Mouse (Mus musculus) forebrain, embryonic 14.5 days (tissue): ENCODE data around the gene Jsrp1. TPM values are rescaled to one million over a fixed set of nuclear protein-coding genes. Genes with fewer than 3 reads are reported as not detected.

Source experiments
- ATAC-seq: fragments of 200-750 bp; cut with Nextera tagmentation; 2 replicates; pipeline ENCODE4 v1.8.0; 2017; ENCODE audit warnings: mild to moderate bottlenecking, moderate library complexity
- DNase-seq: peaks from one replicate; pipeline ENCODE4 v3.0.0-alpha.2; 2015; ENCODE audit warnings: low spot score
- H3K27ac ChIP-seq: fragments of 300-500 bp; sonication (generic); 2 replicates; pipeline ENCODE4 v1.5.1; 2014; ENCODE audit warnings: low read depth, mild to moderate bottlenecking, control low read depth, low read length, moderate library complexity
- H3K27me3 ChIP-seq: fragments of 300-500 bp; sonication (generic); replicated peaks from 2 replicates; pipeline ENCODE4 v1.6.1; 2014; ENCODE audit warnings: low read length, control low read depth, mixed read lengths; ENCODE audit not compliant: control insufficient read depth, insufficient read depth
- H3K36me3 ChIP-seq: fragments of 300-500 bp; sonication (generic); 2 replicates; pipeline ENCODE4 v1.6.1; 2014; ENCODE audit warnings: low read length, control low read depth; ENCODE audit not compliant: control insufficient read depth, insufficient read depth
- H3K4me1 ChIP-seq: fragments of 300-500 bp; sonication (generic); 2 replicates; pipeline ENCODE4 v1.6.1; 2014; ENCODE audit warnings: antibody characterized with exemption, low read length, control low read depth; ENCODE audit not compliant: control insufficient read depth, insufficient read depth
- H3K4me2 ChIP-seq: fragments of 300-500 bp; sonication (generic); 2 replicates; pipeline ENCODE4 v1.6.1; 2014; ENCODE audit warnings: mild to moderate bottlenecking, control low read depth, low read length
- H3K4me3 ChIP-seq: fragments of 300-500 bp; sonication (generic); 2 replicates; pipeline ENCODE4 v1.5.1; 2014; ENCODE audit warnings: low read depth, low read length, control low read depth
- H3K9ac ChIP-seq: fragments of 300-500 bp; sonication (generic); 2 replicates; pipeline ENCODE4 v1.6.1; 2014; ENCODE audit warnings: mild to moderate bottlenecking, low read length, control low read depth, moderate library complexity
- H3K9me3 ChIP-seq: fragments of 300-500 bp; sonication (generic); replicated peaks from 2 replicates; pipeline ENCODE4 v1.6.1; 2016; ENCODE audit warnings: low read length, control low read depth, mixed read lengths; ENCODE audit not compliant: control insufficient read depth
- WGBS: fragments of 180-500 bp; shearing (Covaris S2); extraction: QIAGEN DNeasy Blood & Tissue Kit; methylation state at CpG from one replicate; pipeline ENCODE4 v1.1.7; 2014; 5-methylcytosine and 5-hydroxymethylcytosine counted together
- polyA plus RNA-seq: library from polyadenylated mRNA; unstranded; fragments of >200 nt; fragmentation: Nextera tagmentation; extraction: Ambion mirVana; gene quantifications from 2 replicates; pipeline ENCODE4 v1.2.1, GENCODE M21; 2014

Jsrp1 gene
- polyA plus RNA-seq, 1 experiment from 2014 or later, result 0.30 TPM

DNA sequence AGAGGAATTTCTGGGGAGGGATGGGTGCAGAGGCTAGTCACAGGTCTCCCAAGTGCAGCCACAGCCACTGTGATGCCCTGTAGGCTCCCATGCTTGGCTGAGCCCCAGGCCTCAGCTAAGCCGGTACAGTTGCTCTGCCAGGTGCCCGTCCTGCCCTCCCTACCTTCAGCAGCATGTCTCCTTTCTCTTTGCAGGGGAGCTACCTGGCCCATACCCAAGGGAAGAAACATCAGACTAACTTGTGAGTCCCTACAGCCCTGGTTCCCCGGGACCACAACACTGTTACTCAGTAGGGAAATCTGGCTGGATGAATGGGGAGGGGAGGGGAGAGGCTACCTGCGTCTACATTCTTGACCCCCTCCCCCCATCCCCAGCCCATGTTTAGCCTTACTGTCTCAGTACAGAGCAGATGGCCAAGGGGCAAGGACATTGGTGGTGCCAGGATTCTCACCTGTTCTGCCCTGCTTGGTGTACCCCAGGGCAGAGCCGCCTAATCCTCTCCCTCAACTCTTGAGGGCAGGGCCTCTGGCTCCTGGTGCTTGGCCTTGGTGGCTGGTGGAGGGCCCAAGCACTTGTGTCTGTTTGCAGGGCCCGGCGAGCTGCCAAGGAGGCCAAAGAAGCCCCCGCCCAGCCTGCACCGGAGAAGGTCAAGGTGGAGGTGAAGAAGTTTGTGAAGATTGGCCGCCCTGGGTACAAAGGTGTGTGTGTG, 10.9 kb downstream of the Jsrp1 start:
- Histone ChIP-seq H3K9ac (no peak overlapping the region), H3K36me3 (peaks cover 55% of the 10 kb centered on the region), H3K27ac (no peak overlapping the region), H3K27me3 (no peaks in the 10 kb centered on the region), H3K9me3 (no peaks in the 10 kb centered on the region), H3K4me3 (no peak overlapping the region), H3K4me1 (peaks cover 17% of the 10 kb centered on the region), H3K4me2 (no peak overlapping the region)
- DNase-seq (no peak), ATAC-seq (no peak)
- WGBS, result 86% methylated on average over 10 of the region's 10 CpGs

DNA sequence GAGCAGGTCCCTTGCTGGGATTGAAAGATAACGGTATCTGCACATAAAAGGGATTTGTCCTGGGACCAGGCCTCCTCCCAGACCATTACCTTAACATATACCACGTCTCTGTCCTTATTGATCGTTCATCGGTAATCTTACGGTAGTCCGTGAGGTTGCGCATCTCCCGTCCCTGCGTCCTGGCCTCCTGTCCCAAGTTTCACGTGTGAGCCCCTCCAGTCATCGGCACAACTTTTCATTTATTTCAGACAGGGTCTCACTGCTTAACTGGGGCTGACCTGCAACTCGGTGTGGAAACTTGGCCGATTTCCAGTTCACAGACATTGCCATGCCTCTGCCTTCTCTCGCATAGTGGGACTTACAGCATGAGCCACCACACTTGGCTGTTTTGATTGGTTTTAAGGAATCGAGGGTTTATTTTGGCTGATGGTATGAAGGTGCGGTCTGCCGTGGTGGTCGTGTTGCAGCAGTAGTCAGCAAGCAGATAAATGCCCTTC, 14.2 kb downstream of the Jsrp1 start:
- Histone ChIP-seq H3K4me2 (peak overlapping the region; percentile 98), H3K9ac (peak overlapping the region; percentile 93), H3K9me3 (no peaks in the 10 kb centered on the region), H3K4me1 (peaks cover 19% of the 10 kb centered on the region), H3K27ac (peak overlapping the region; percentile 94), H3K4me3 (peak overlapping the region; percentile 91), H3K27me3 (no peaks in the 10 kb centered on the region), H3K36me3 (peaks cover 69% of the 10 kb centered on the region)
- DNase-seq (peak; percentile 27), ATAC-seq (no peak)
- 2% methylated on average over 18 of the region's 18 CpGs for WGBS

DNA sequence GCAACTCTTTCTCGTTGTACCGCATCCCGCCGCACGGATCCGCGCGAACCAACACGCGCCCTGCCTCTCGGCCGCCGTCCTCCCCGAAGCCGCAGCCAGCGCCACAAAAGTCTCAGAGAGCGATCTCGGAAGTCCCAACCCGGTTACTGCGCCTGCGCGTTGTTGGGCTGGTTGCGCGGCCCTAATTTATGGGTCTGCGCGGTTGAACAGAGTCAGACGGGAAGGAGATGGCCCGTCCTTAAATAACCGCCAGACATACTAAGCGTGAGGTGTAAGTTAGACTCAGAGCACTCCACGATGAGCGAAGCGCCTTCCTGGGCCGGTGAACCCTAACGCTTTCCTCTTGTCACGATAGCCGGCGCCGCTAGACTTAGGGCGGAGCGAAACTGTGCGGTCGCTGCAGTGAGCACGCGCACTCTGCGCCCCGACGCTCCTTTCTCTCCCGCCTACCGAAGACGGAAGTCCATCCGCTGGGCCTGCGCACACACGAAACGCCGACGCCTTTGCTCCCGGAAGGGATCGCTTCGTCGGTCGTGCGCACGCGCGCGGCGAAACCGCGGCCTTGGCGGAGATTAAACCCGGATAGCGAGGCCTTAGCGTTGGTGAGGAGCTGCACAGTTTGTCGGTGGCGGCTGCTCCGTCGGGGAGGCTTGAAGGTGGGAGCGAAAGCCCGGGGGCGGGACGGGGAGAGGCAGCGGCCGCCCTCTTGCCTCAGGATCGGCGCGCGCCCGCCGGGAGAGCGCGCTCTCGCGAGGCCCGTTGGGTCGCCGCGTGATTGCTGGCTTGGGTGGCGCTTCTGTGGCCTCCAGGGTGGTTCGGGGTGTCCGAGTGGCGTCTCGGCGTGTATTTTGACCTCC, 14.9 kb downstream of the Jsrp1 start, which contains the start of the genes Sf3a2 and Plekhj1:
Gene Sf3a2 (plus strand): TSS at position 49 of the 857 bp plus-strand sequence.
Gene Plekhj1 (minus strand): TSS at position 477 of the 857 bp plus-strand sequence.
- peak within 1 kb of the TSS; percentile 94 for H3K27ac ChIP-seq
- peaks cover 69% of the 10 kb centered on the region for H3K36me3 ChIP-seq
- peak within 1 kb of the TSS; percentile 91 for H3K4me3 ChIP-seq
- ATAC-seq (peak; percentile 95), DNase-seq (peak; percentile 99)
- no peaks in the 10 kb centered on the region for H3K27me3 ChIP-seq
- H3K4me1 ChIP-seq, result peaks cover 19% of the 10 kb centered on the region
- H3K4me2 ChIP-seq, result peak within 1 kb of the TSS; percentile 98
- H3K9me3 ChIP-seq, result no peaks in the 10 kb centered on the region
- H3K9ac ChIP-seq, result peak within 1 kb of the TSS; percentile 93
- WGBS, result under 1% methylated on average over 102 of the region's 104 CpGs

DNA sequence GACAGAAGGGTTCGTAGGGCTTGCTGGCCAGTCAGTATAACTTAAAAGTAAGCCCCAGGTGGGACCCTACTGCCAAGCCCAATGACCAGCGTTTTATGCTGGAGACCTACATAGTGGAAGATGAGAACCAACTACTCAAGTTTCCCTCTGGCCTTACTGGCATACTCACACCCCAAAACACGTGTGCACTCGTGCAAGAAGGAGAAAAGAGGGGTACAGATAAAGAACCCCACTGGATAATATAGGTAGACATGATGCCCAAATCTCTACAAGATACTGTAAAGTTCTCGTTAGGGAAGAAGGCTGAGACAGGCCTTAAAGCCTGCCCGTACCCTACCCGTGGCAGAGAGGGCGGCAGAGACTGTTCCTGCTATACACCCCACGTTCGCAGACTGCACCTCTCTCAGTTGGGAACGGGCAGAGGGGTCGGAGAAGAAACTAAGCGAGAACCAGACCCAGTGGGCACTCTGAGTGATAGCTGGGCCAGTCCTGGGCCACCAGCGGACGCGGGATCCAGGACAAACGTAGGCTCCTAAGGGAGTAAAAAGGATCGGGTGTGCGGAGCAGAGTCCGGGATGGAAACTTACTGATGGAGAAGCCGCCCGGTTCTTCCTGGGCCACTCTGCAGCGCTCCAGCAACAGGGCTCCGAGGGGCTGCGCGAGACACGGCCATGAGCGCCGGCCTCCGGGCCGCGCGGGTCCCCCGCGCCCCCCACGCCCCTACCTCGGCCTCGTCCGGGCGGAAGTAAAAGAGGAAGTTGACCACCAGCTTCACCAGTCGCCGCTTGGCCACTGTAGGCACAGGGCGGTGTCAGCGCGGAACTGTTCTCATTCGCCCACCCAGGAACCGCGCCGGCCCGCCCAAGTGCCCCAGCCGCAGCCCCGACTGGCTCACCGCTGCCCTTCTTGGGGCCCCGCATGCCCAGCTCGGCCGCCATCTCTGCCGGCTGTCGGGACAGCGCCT, 15.8 kb downstream of the Jsrp1 start:
- peak overlapping the region; percentile 93 for H3K9ac ChIP-seq
- ATAC-seq (peak; percentile 73), DNase-seq (no peak)
- H3K9me3 ChIP-seq, result no peaks in the 10 kb centered on the region
- peaks cover 69% of the 10 kb centered on the region for H3K36me3 ChIP-seq
- H3K27me3 ChIP-seq, result no peaks in the 10 kb centered on the region
- peaks cover 19% of the 10 kb centered on the region for H3K4me1 ChIP-seq
- 2% methylated on average over 53 of the region's 59 CpGs for WGBS
- peak overlapping the region; percentile 98 for H3K4me2 ChIP-seq
- H3K4me3 ChIP-seq, result peak overlapping the region; percentile 91
- peak overlapping the region; percentile 94 for H3K27ac ChIP-seq

DNA sequence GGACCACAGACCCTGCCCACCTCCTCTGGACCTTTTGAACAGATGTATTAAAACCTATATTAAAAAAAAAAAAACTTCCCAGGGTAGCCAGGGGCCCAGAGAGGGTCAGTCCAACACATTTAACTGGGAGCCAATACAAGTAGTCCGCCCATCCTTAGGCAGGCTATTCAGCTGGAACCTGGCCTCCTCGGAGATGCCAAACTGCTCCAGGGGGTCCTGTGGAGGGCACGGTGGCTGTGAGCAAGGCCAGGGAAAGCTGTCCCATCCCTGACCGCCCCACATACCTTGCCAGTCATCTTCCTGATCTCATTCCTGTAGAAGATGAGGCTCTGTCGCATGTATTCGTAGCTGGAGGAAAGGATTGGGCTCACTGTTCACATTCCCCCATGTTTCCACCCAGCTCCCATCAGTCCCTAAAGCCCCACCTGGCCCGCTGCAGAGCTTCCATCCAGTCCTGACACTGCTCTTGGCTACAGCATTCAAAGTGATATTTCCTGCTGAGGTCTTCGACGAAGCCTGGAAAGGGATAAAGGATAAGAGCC, 16.9 kb downstream of the Jsrp1 start:
- H3K4me2 ChIP-seq, result peak overlapping the region; percentile 98

DNA sequence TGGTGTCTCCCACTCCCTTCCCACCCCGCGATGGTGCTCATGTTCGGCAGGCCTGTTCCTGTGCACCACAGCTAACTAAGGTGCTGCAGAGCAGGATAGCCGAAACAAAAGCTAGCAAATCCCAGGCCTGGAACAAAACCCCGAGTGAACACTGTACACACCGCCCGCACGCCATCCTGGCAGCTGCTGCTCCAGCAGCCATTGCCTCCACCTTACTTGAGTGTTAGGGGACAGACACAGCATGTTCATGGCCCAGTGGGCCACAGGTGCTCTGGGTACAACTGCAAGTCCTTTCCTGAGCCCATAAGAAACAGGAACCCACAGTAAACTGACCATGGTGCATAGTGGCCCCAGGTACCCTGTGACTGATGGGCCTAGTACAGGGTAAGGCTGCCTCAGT, 18.5 kb downstream of the Jsrp1 start:
- Histone ChIP-seq H3K27me3 (no peaks in the 10 kb centered on the region), H3K4me3 (no peak overlapping the region), H3K9me3 (no peaks in the 10 kb centered on the region), H3K9ac (no peak overlapping the region), H3K4me2 (no peak overlapping the region), H3K36me3 (peaks cover 71% of the 10 kb centered on the region), H3K27ac (no peak overlapping the region), H3K4me1 (peaks cover 15% of the 10 kb centered on the region)
- DNase-seq (no peak), ATAC-seq (no peak)
- WGBS, result 76% methylated on average over 8 of the region's 8 CpGs

More for the DNA sequence above, 16.9 kb downstream of the Jsrp1 start:
- Histone ChIP-seq H3K36me3 (peaks cover 69% of the 10 kb centered on the region), H3K4me3 (peak overlapping the region; percentile 91; the same call in 1 of the 2 replicates), H3K4me1 (peaks cover 19% of the 10 kb centered on the region), H3K9ac (peak overlapping the region; percentile 93; the same call in 1 of the 2 replicates), H3K9me3 (no peaks in the 10 kb centered on the region), H3K27ac (no peak overlapping the region), H3K27me3 (no peaks in the 10 kb centered on the region)
- DNase-seq (no peak), ATAC-seq (no peak)
- 87% methylated on average over 9 of the region's 9 CpGs for WGBS

DNA sequence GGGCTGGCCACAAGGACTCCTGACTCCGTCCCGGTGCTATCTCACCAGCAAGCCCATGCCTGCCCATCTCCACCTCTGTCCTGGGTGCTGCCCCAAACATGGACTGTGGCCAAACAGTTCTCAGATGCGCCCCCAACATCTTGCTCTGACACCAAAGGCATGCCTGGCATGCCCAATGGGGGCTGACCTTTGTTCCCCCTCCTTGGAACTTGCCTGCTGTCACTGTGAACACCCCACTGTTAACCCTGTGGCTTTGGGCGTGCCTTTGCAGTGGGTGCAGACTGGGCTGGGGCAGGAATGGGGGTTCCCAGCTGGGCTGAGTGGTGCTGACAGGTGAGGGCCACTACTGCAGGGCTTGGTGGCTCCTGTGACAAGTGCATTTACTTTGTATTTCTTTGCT, 19.5 kb downstream of the Jsrp1 start:
- DNase-seq (no peak), ATAC-seq (no peak)
- Histone ChIP-seq H3K4me1 (peaks cover 9% of the 10 kb centered on the region; the same call in 1 of the 2 replicates), H3K27ac (no peak overlapping the region), H3K4me3 (no peak overlapping the region), H3K9me3 (no peaks in the 10 kb centered on the region), H3K36me3 (peaks cover 79% of the 10 kb centered on the region), H3K27me3 (no peaks in the 10 kb centered on the region), H3K4me2 (no peak overlapping the region), H3K9ac (no peak overlapping the region)
- WGBS, result 92% methylated on average over 4 of the region's 4 CpGs
